Mouse (Mus musculus) heart, adult 2 months (tissue): ENCODE data around the gene Lrrc8d. TPM values are rescaled to one million over a fixed set of nuclear protein-coding genes. Genes with fewer than 3 reads are reported as not detected.
A peak's percentile ranks its signal among the peaks of the same experiment; 100 is the strongest.

Source experiments
- DNase-seq, 2 experiments: peaks; one replicate each; pipeline ENCODE4 v3.0.0; 2021
- H3K27ac ChIP-seq: fragments of 200-600 bp; 2 replicates; pipeline ENCODE4 v1.8.1; 2022
- H3K27me3 ChIP-seq: fragments of 200-500 bp; 2 replicates; pipeline ENCODE4 v1.6.1; 2012; ENCODE audit warnings: mild to moderate bottlenecking, low read length, inconsistent platforms, mixed read lengths; ENCODE audit not compliant: control insufficient read depth, insufficient read depth
- H3K36me3 ChIP-seq: fragments of 200-500 bp; 2 replicates; pipeline ENCODE4 v1.6.1; 2012; ENCODE audit warnings: low read length, inconsistent platforms; ENCODE audit not compliant: control insufficient read depth, insufficient read depth
- H3K4me1 ChIP-seq: fragments of 200-500 bp; 2 replicates; pipeline ENCODE4 v1.6.1; 2011; ENCODE audit warnings: low read length; ENCODE audit not compliant: control insufficient read depth, insufficient read depth
- H3K4me3 ChIP-seq: fragments of 200-600 bp; 2 replicates; pipeline ENCODE4 v1.8.1; 2022
- H3K79me2 ChIP-seq: fragments of 200-500 bp; replicated peaks from 2 replicates; pipeline ENCODE4 v1.6.1; 2012; ENCODE audit warnings: mild to moderate bottlenecking, inconsistent platforms, low read length, moderate library complexity, mixed read lengths; ENCODE audit not compliant: control insufficient read depth, insufficient read depth
- H3K9ac ChIP-seq: fragments of 200-500 bp; 2 replicates; pipeline ENCODE4 v1.6.1; 2012; ENCODE audit warnings: low read depth, mild to moderate bottlenecking, control low read depth, inconsistent platforms, low read length, mixed read lengths
- CTCF ChIP-seq: fragments of 200-600 bp; IDR thresholded peaks from 2 replicates; pipeline ENCODE4 v1.8.1; 2022; ENCODE audit warnings: antibody characterized with exemption, mild to moderate bottlenecking, moderate library complexity
- EP300 ChIP-seq: fragments of 200-500 bp; IDR thresholded peaks from 2 replicates; pipeline ENCODE4 v1.6.1; 2011; ENCODE audit warnings: low read depth, low read length, control low read depth; ENCODE audit not compliant: insufficient read depth
- POLR2A ChIP-seq: fragments of 200-500 bp; IDR thresholded peaks from 2 replicates; pipeline ENCODE4 v1.6.1; 2011; ENCODE audit warnings: mild to moderate bottlenecking, low read depth, low read length, control low read depth; ENCODE audit not compliant: insufficient read depth
- WGBS: fragments of 180-500 bp; shearing (Covaris S2); methylation state at CpG from one replicate; pipeline ENCODE4 v1.1.7; 2018; 5-methylcytosine and 5-hydroxymethylcytosine counted together
- intact Hi-C: fragments of 180-260 bp; cut with DNase I; formaldehyde crosslinking; loops from one replicate; pipeline ENCODE4 v1.15.1; 2025
- polyA plus RNA-seq: library from polyadenylated mRNA; depleted of rRNA; stranded (reverse); fragments of >200 nt; gene quantifications from 2 replicates; pipeline ENCODE4 v1.2.3, GENCODE M21; 2012
- total RNA-seq, 2 experiments: library from RNA; stranded (reverse); gene quantifications; 2 replicates each; pipeline ENCODE4 v1.2.3; 2021

Gene Lrrc8d
- total and polyA plus RNA-seq, 3 experiments = 4.3 to 8.8 (median 8.0) TPM

DNA sequence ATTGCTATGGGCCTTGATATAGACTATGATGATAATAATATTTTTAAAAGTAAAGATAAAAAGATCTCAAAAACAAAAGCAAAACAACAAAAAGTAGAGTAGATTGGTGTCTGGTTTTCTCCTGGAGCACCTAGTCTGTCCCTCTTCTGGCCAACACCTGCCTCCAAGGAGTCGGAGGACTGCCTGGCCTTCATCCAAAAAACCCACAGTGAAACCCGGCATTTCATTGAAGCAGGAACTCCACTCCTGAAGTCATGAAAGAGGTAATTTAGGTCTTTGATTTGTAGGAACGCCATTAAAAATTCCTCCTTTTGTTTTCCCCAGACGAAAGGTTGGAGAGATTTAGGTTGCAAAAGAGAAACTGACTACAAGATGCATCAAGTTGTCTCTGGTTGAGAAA lies 167.7 kb downstream of the Lrrc8d start:
- no peak for TF ChIP-seq EP300
- no peak for TF ChIP-seq POLR2A
- no peak for TF ChIP-seq CTCF
- H3K4me3 ChIP-seq = no peak overlapping the region
- H3K79me2 ChIP-seq = no peaks in the 10 kb centered on the region
- no peaks in the 10 kb centered on the region for H3K27me3 ChIP-seq
- 31% methylated on average over 4 of the region's 4 CpGs for WGBS
- intact Hi-C loops = loop anchor here (5.0 kb wide), 1 partner anchor 45 kb away; no protein-coding TSS in a partner anchor
- no peaks in the 10 kb centered on the region for H3K36me3 ChIP-seq
- no peak overlapping the region for H3K9ac ChIP-seq
- H3K4me1 ChIP-seq = peaks cover 4% of the 10 kb centered on the region
- peak overlapping the region; percentile 10; the same call in 1 of the 2 replicates for H3K27ac ChIP-seq
- DNase-seq = no peak

DNA sequence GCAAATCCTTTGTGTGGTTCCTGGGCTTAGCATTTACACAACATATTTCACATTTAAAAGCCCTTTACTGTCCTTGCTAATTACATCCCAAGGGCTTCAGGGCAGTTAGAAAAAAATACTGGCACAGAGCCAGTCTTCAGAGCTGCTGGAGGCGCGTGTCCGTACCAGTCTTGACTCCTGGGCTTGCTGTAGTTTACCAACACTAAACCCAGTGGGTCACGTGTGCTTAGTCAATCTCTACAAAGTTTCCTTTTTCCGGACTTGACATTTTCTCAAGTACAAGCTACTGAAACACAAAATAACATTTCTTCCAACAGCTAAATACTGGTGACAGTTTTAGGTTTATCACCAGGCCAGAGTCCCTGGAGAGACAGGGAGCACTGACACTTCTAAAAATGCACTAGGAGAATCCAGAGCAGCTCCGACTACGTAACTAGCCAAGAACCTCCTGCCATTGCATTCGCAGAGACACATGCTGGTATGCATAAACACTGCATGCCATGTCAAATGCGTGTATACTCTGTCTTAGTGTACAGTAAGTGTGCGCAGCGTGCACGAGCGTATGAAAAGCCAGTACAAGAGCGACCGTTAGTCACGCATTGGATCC lies 168.2 kb downstream of the Lrrc8d start:
- Histone ChIP-seq H3K27me3 (no peaks in the 10 kb centered on the region), H3K9ac (no peak overlapping the region), H3K36me3 (no peaks in the 10 kb centered on the region), H3K79me2 (no peaks in the 10 kb centered on the region), H3K27ac (peak overlapping the region; percentile 10; the same call in 1 of the 2 replicates), H3K4me1 (peaks cover 4% of the 10 kb centered on the region), H3K4me3 (no peak overlapping the region)
- WGBS = 40% methylated on average over 16 of the region's 16 CpGs
- intact Hi-C loops = loop anchor here (1.0 to 5.0 kb wide), 3 partner anchors 46 to 463 kb away; no protein-coding TSS in a partner anchor
- TF ChIP-seq POLR2A (no peak), EP300 (no peak), CTCF (no peak)
- DNase-seq = peak in 1 of 2 experiments; percentile 41

DNA sequence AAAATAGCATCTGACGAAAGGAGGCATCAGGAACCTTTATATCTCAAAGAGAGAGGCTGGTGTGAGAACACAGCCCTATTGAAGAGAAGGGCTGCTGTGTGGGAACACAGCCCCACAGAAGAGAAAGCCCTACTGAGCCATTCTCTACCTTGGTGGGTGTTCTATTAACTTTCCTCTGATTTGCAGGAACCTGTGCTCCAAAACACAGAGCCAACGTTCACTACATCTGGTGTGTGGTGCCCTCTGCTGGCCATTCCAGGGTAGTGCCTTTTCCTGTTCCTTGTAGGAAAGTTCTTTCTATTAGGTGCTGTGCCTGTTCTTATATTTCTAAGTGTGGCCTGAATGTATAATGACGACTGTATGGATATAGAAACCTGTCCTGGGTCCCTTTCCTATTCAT lies 168.8 kb downstream of the Lrrc8d start:
- Histone ChIP-seq H3K36me3 (no peaks in the 10 kb centered on the region), H3K9ac (no peak overlapping the region), H3K79me2 (no peaks in the 10 kb centered on the region), H3K27ac (peak overlapping the region; percentile 10; the same call in 1 of the 2 replicates), H3K4me3 (no peak overlapping the region), H3K4me1 (peaks cover 4% of the 10 kb centered on the region), H3K27me3 (no peaks in the 10 kb centered on the region)
- WGBS = 27% methylated on average over 3 of the region's 3 CpGs
- intact Hi-C loops = loop anchor here (1.0 to 5.0 kb wide), 3 partner anchors 46 to 463 kb away; no protein-coding TSS in a partner anchor
- TF ChIP-seq POLR2A = no peak
- peak; percentile 91 for TF ChIP-seq CTCF
- TF ChIP-seq EP300 = peak; percentile 97
- DNase-seq = peak; percentile 77 to 85

DNA sequence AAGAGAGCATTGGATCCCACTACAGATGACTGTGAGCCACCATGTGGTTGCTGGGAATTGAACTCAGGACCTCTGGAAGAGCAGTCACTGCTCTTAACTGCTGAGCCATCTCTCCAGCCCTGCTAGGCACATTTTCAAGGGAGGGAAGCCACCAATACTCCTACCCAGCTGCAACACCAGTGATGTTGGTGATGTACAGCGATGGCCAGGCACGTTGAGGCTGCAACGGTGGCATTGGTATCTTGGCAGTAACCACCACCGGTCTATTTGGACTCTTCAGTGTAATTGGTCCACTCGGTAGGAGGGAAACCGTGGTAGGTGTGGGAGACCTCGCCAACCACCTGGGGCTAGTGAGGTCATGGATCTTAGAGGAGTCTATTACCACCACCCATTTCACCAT lies 170.0 kb downstream of the Lrrc8d start:
- no peak for DNase-seq
- intact Hi-C loops = loop anchor here (5.0 to 10.0 kb wide), 2 partner anchors 47 to 375 kb away; no protein-coding TSS in a partner anchor
- H3K79me2 ChIP-seq = no peaks in the 10 kb centered on the region
- WGBS = 81% methylated on average over 7 of the region's 7 CpGs
- no peak for TF ChIP-seq POLR2A
- no peak for TF ChIP-seq CTCF
- peaks cover 4% of the 10 kb centered on the region for H3K4me1 ChIP-seq
- H3K27me3 ChIP-seq = no peaks in the 10 kb centered on the region
- no peak overlapping the region for H3K27ac ChIP-seq
- no peak overlapping the region for H3K4me3 ChIP-seq
- no peak overlapping the region for H3K9ac ChIP-seq
- no peaks in the 10 kb centered on the region for H3K36me3 ChIP-seq

DNA sequence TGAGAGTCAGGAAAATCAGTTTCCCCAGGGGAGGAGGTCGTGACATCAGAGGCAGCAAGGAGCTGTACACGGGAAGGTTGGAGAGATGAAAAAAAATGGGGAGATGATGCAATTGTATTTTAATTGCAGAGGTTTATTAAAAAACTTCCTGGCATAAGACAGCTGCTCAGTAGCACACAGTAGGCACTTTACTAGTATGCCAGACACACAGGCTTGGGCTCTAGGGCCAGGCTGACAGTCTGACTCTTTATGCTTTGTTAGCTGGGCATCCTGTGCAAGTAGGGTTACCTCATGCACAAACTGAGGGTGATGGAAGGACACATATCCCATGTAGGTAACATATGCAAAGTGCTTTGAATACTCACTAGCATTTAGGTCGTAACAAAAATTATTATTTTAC lies 171.4 kb downstream of the Lrrc8d start:
- no peak for TF ChIP-seq POLR2A
- no peak for TF ChIP-seq EP300
- no peak for TF ChIP-seq CTCF
- H3K36me3 ChIP-seq = no peaks in the 10 kb centered on the region

DNA sequence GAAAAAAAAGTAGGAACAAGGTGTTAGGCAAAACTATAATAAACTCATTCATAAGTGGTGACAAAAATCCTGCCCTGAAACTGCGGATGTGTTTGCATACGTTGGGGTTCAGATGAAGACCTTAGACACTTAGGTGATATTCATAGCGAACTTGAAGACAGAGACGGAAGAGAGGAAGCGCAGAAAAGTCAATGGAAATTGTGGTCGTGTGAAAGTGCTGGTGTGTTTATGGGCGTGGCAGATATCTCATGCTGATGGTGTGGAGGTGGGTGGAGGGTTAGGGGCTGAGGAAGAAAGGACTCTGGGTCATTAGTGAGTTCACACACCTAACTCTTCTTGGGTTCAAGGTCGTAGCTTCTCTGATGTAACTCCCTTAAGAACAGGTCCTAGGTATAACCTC lies 172.4 kb downstream of the Lrrc8d start:
- TF ChIP-seq POLR2A (no peak), EP300 (no peak), CTCF (no peak)
- no peak overlapping the region for H3K4me3 ChIP-seq
- no peak overlapping the region for H3K27ac ChIP-seq
- intact Hi-C loops = loop anchor here (10.0 kb wide), 1 partner anchor 377 kb away; no protein-coding TSS in a partner anchor
- no peaks in the 10 kb centered on the region for H3K27me3 ChIP-seq
- WGBS = 80% methylated on average over 8 of the region's 8 CpGs
- H3K79me2 ChIP-seq = no peaks in the 10 kb centered on the region
- H3K9ac ChIP-seq = no peak overlapping the region
- H3K36me3 ChIP-seq = no peaks in the 10 kb centered on the region
- DNase-seq = no peak
- peaks cover 4% of the 10 kb centered on the region for H3K4me1 ChIP-seq

More for the DNA sequence above, 171.4 kb downstream of the Lrrc8d start:
- H3K27ac ChIP-seq = no peak overlapping the region
- H3K79me2 ChIP-seq = no peaks in the 10 kb centered on the region
- H3K4me3 ChIP-seq = no peak overlapping the region
- WGBS = 63% methylated on average over 3 of the region's 3 CpGs
- H3K4me1 ChIP-seq = peaks cover 4% of the 10 kb centered on the region
- intact Hi-C loops = loop anchor here (10.0 kb wide), 1 partner anchor 376 kb away; no protein-coding TSS in a partner anchor
- DNase-seq = no peak
- H3K9ac ChIP-seq = no peak overlapping the region
- H3K27me3 ChIP-seq = no peaks in the 10 kb centered on the region
